Mouse (Mus musculus) adrenal gland, postnatal 25 days (tissue): ENCODE measurements around the gene Cul4a. TPM values are rescaled to one million over a fixed set of nuclear protein-coding genes. Genes with fewer than 3 reads are reported as not detected.

ENCODE experiments used
- DNase-seq: peaks from one replicate; pipeline ENCODE4 v3.0.0; 2021; ENCODE audit warnings: mixed read lengths
- microRNA-seq, 2 experiments: library from miRNA; unstranded; fragments of <30 nt; microRNA quantifications; one replicate each; pipeline ENCODE4 v1.2.0; 2021
- total RNA-seq: library from RNA; stranded (reverse); gene quantifications from 2 replicates; pipeline ENCODE4 v1.2.3, GENCODE M21; 2021

Cul4a gene
- total RNA-seq, 1 experiment from 2014 or later = 195 TPM

GRCm38 (mm10) chr8:13180408-13180807 is 75.0 kb downstream of the Cul4a start:
- DNase-seq = no peak

- no peak for DNase-seq
Measured at GRCm38 (mm10) chr8:13180911-13181690, 75.7 kb downstream of the Cul4a start.

GRCm38 (mm10) chr8:13181691-13181976 is 76.2 kb downstream of the Cul4a start:
- no peak for DNase-seq

GRCm38 (mm10) chr8:13186819-13187218 is 81.4 kb downstream of the Cul4a start:
- DNase-seq = no peak

- no peak for DNase-seq
Measured at GRCm38 (mm10) chr8:13187229-13187628, 81.8 kb downstream of the Cul4a start.

GRCm38 (mm10) chr8:13187638-13188037 is 82.2 kb downstream of the Cul4a start:
- DNase-seq = peak; percentile 58

GRCm38 (mm10) chr8:13188052-13188555 is 82.7 kb downstream of the Cul4a start:
- no peak for DNase-seq

- no peak for DNase-seq
Measured at GRCm38 (mm10) chr8:13188857-13189256, 83.4 kb downstream of the Cul4a start.

- DNase-seq = no peak
Measured at GRCm38 (mm10) chr8:13190235-13190634, 84.8 kb downstream of the Cul4a start.

- no peak for DNase-seq
Measured at GRCm38 (mm10) chr8:13194818-13195217, 89.4 kb downstream of the Cul4a start.

GRCm38 (mm10) chr8:13197493-13197892 is 92.1 kb downstream of the Cul4a start:
- DNase-seq = no peak

Small RNA genes within 50 kb of the gene (microRNA-seq; reads per million reads assigned to microRNA genes)
- gene Mir1968 (24.0 to 28.4 reads per million in 2 experiments), gene Mir7065 (0.34 to 0.36 reads per million in 2 experiments)

Other genes starting within 250 kb of the Cul4a start
- gene Mcf2l, start 231.8 kb upstream of the Cul4a start, total RNA-seq = 26.9 and 27.1 TPM in 2 replicates
- gene F7, start 79.6 kb upstream of the Cul4a start, total RNA-seq = 0.61 and 0.67 TPM in 2 replicates
- 0.43 and 4.4 TPM in 2 replicates for gene F10, start 68.3 kb upstream of the Cul4a start, total RNA-seq
- gene Proz, start 44.7 kb upstream of the Cul4a start, total RNA-seq = 1.7 TPM in 1 of 2 replicates, not detected in the other
- gene Pcid2, start 162 bp upstream of the Cul4a start, total RNA-seq = 22.3 and 25.7 TPM in 2 replicates
- gene Lamp1, start 53.5 kb downstream of the Cul4a start, total RNA-seq = 393 and 413 TPM in 2 replicates
- 14.8 and 22.1 TPM in 2 replicates for gene Grtp1, start 95.0 kb downstream of the Cul4a start, total RNA-seq
- gene Adprhl1, start 148.5 kb downstream of the Cul4a start, total RNA-seq = 1.4 and 1.7 TPM in 2 replicates
- 29.1 and 36.5 TPM in 2 replicates for gene Dcun1d2, start 182.5 kb downstream of the Cul4a start, total RNA-seq
- gene Tmco3, start 182.6 kb downstream of the Cul4a start, total RNA-seq = 24.8 and 32.5 TPM in 2 replicates
- gene Tfdp1, start 233.1 kb downstream of the Cul4a start, total RNA-seq = 56.6 and 63.8 TPM in 2 replicates